Mouse (Mus musculus) ES-E14 (cell line): ENCODE data around the gene Bola3.

Source experiments
- HCFC1 ChIP-seq: IDR thresholded peaks from 2 replicates; pipeline ENCODE4 v1.6.1; 2012; ENCODE audit warnings: low read length, inconsistent platforms, borderline replicate concordance; ENCODE audit not compliant: insufficient read depth
- ZC3H11A ChIP-seq: IDR thresholded peaks from 2 replicates; pipeline ENCODE4 v1.6.1; 2012; ENCODE audit warnings: low read depth, mild to moderate bottlenecking, inconsistent platforms, low read length, borderline replicate concordance
- ZNF384 ChIP-seq: IDR thresholded peaks from 2 replicates; pipeline ENCODE4 v1.6.1; 2012; ENCODE audit warnings: low read depth, low read length, inconsistent platforms

- TF ChIP-seq ZNF384, result no peak
- no peak for TF ChIP-seq HCFC1
- no peak for TF ChIP-seq ZC3H11A
Measured at GRCm38 (mm10) chr6:83361523-83362248, 12.7 kb downstream of the Bola3 start.
